Mouse (Mus musculus) testis, adult 2 months (tissue): ENCODE measurements at regions not wholly inside any gene's neighbourhood (a gene's known extent, or its start where the extent isn't known, plus 50 kb on each side); places are given as distances from the start of the nearest gene placed in this dataset.

ENCODE experiments used
- H3K27ac ChIP-seq: fragments of 200-500 bp; 2 replicates; pipeline ENCODE4 v1.5.1; 2012; ENCODE audit warnings: low read depth, low read length; ENCODE audit not compliant: control insufficient read depth, insufficient read depth
- H3K27me3 ChIP-seq: fragments of 200-500 bp; 2 replicates; pipeline ENCODE4 v1.6.1; 2012; ENCODE audit warnings: mild to moderate bottlenecking, low read length, moderate library complexity; ENCODE audit not compliant: control insufficient read depth, insufficient read depth
- H3K36me3 ChIP-seq: fragments of 200-500 bp; 2 replicates; pipeline ENCODE4 v1.6.1; 2012; ENCODE audit warnings: mild to moderate bottlenecking, low read length; ENCODE audit not compliant: control insufficient read depth, insufficient read depth
- H3K4me1 ChIP-seq: fragments of 200-500 bp; 2 replicates; pipeline ENCODE4 v1.6.1; 2012; ENCODE audit warnings: low read length; ENCODE audit not compliant: control insufficient read depth, insufficient read depth
- H3K4me3 ChIP-seq: fragments of 200-500 bp; 2 replicates; pipeline ENCODE4 v1.5.1; 2012; ENCODE audit warnings: low read depth, mild to moderate bottlenecking, low read length, moderate library complexity, mixed read lengths; ENCODE audit not compliant: control insufficient read depth
- CTCF ChIP-seq: fragments of 200-500 bp; IDR thresholded peaks from 2 replicates; pipeline ENCODE4 v1.5.1; 2012; ENCODE audit warnings: low read depth, mild to moderate bottlenecking, inconsistent platforms, low read length, moderate library complexity; ENCODE audit not compliant: control insufficient read depth, insufficient read depth, insufficient replicate concordance
- POLR2A ChIP-seq: fragments of 200-500 bp; IDR thresholded peaks from 2 replicates; pipeline ENCODE4 v1.6.1; 2012; ENCODE audit warnings: low read depth, mild to moderate bottlenecking, inconsistent platforms, low read length, moderate library complexity; ENCODE audit not compliant: control insufficient read depth

GRCm38 (mm10) chr7:138061116-138061515 lies 336.4 kb downstream of the Tcerg1l start:
- Histone ChIP-seq H3K27ac (no peak overlapping the region), H3K27me3 (no peaks in the 10 kb centered on the region), H3K4me1 (no peaks in the 10 kb centered on the region), H3K36me3 (no peaks in the 10 kb centered on the region), H3K4me3 (no peak overlapping the region)
- no peak for TF ChIP-seq CTCF
- TF ChIP-seq POLR2A, result no peak

DNA sequence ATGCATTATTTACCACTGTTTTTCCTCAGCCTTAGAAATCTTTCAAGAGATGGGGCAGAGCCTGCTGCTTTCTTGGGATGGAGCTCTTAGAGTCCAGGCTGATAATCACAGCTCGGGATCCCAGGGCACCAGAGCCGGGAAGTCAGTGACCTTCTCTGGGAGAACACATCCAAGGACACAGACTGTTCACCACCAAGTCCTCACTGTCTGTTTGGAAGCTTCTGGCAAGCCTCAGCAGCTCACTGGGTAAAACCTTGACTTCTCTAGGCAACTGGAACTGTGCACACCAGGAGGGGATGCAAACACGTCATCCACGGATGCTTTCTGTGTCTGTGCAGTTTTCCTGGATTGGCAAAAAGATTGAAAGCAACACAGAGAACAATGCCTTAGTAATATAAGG lies 330.6 kb downstream of the Tcerg1l start:
- Histone ChIP-seq H3K27ac (no peak overlapping the region), H3K36me3 (no peaks in the 10 kb centered on the region), H3K27me3 (no peaks in the 10 kb centered on the region), H3K4me3 (no peak overlapping the region), H3K4me1 (no peaks in the 10 kb centered on the region)
- no peak for TF ChIP-seq CTCF

DNA sequence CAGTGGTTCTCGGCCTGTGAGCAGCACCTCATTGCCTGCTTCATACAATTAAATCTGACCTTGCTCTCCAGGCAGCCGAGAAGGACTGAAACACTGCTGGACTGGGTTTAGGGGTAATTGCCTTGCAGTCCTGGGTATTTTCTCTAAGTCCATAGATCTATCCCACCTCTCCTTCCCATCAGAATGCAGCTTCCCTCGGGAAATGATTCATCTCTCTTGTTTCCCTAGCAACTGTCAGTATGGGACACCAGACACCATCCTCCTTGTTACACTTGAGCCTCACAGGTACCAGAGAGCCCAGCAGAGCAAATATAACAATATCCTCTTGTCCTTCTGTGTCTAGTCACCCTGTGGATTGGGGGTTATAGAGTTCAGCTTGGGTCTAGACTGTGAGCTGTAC lies 322.3 kb downstream of the Tcerg1l start:
- H3K27ac ChIP-seq, result no peak overlapping the region
- H3K27me3 ChIP-seq, result no peaks in the 10 kb centered on the region
- no peaks in the 10 kb centered on the region for H3K36me3 ChIP-seq
- no peak for TF ChIP-seq CTCF
- no peak for TF ChIP-seq POLR2A
- no peak overlapping the region for H3K4me3 ChIP-seq
- no peaks in the 10 kb centered on the region for H3K4me1 ChIP-seq

GRCm38 (mm10) chr7:138083980-138084379 lies 313.6 kb downstream of the Tcerg1l start:
- H3K4me3 ChIP-seq, result no peak overlapping the region
- no peak overlapping the region for H3K27ac ChIP-seq
- H3K4me1 ChIP-seq, result no peaks in the 10 kb centered on the region
- H3K27me3 ChIP-seq, result no peaks in the 10 kb centered on the region
- H3K36me3 ChIP-seq, result no peaks in the 10 kb centered on the region
- no peak for TF ChIP-seq POLR2A
- peak; percentile 75 for TF ChIP-seq CTCF

DNA sequence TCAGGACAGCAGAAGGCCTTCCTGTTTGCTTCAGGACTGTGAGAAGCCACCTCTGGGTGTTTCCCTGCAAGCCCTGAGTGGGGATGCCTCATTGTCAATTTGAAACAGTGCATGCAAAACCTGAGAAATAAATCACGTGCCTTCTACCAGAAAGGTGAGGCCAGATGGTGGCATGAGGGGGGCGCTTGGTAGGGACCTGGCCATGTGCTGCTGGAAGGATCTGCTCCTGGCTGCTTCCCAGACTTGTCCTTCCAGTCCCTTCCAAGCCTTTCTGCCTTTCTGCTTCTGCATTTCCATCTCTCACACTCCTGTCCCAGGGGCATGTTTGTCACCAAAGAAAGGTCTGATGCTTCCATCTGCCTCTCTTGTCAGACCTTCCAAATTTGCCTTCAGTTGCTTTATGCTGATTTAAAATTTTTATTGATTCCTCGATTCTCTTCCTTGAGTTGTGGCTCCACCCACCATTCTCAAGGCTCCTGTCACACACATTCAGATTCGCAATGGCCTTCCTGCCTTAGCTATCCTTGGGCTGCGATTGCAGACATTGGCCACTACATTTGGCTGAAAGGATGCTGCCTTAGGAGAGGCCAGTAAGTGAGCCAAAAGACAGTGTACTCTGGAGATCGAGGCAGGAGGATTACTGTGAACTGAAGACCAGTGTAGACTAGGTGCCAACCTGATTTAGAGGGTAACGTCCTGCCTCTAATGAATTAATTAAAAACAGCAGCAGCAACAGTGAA lies 289.9 kb downstream of the Tcerg1l start:
- H3K4me1 ChIP-seq, result no peaks in the 10 kb centered on the region
- no peak overlapping the region for H3K4me3 ChIP-seq
- H3K27me3 ChIP-seq, result no peaks in the 10 kb centered on the region
- H3K36me3 ChIP-seq, result no peaks in the 10 kb centered on the region
- H3K27ac ChIP-seq, result no peak overlapping the region
- no peak for TF ChIP-seq CTCF
- TF ChIP-seq POLR2A, result no peak

DNA sequence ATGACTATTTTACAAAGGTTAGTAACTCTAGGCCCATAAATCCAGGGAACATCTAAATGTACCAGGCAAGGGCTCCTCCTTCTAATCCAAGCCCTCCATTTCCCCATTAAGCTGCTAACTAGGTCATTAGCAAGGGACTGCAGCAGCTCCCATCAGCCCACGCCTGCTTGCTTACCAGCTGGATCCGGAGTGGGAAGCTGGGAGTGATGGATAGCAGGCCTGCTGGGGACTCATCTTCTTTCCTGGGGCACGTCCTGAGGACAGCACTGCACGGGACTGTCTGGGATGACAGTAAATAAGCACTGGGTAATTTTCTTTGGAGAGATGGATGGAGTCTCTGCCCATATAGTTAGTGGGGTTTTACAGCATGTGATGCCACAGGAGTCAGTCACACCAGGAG lies 276.0 kb downstream of the Tcerg1l start:
- Histone ChIP-seq H3K27me3 (no peaks in the 10 kb centered on the region), H3K27ac (no peak overlapping the region), H3K4me3 (no peak overlapping the region), H3K4me1 (no peaks in the 10 kb centered on the region), H3K36me3 (no peaks in the 10 kb centered on the region)
- TF ChIP-seq POLR2A (no peak), CTCF (no peak)

DNA sequence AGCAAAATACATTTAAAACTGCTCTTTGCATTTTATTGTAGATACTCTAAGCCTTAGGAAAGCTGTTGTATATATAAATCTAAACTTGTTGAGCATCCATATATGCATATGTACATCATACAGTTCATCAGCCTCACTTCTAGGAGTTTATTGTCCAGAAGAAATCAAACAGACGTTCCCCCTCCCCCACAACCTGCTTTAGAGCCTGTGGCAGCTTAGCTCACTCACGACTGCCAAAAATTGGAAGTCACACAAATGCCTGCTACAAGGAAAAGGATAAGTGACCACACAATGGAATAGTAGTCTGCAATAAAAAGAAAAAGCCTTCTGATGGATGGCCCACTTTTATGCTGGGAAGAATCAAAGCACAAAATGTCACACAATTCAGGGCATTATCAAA lies 267.8 kb downstream of the Tcerg1l start:
- no peak overlapping the region for H3K27ac ChIP-seq
- TF ChIP-seq CTCF (no peak), POLR2A (no peak)
- no peak overlapping the region for H3K4me3 ChIP-seq
- H3K27me3 ChIP-seq, result no peaks in the 10 kb centered on the region
- no peaks in the 10 kb centered on the region for H3K36me3 ChIP-seq
- no peaks in the 10 kb centered on the region for H3K4me1 ChIP-seq
